Mouse (Mus musculus): ENCODE measurements at regions not wholly inside any gene's neighbourhood (a gene's known extent, or its start where the extent isn't known, plus 50 kb on each side); places are given as distances from the start of the nearest gene placed in this dataset.

DNA sequence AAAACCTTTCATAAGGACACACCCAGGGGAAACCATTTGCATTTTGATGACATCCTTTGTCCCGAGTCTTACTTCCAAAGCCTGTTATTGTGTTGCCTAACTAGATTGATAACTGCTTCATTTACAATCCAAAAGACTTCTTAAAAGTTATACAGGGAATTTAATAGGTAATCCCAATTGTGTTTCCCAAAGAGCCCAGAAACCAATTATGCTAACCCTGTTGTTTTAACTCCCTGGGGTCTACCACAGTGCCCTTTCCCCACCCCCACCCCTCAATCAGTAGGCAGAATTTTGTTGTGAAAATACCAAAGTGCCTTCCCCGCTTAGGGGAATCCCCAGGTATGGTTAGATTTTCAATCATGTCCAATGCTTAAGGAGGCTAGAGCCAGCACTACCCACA, 621.3 kb upstream of the Gm10131 start:
- TF ChIP-seq CTCF (IDR thresholded peaks at IDR 0.05; ENCODE audit: control insufficient read depth, insufficient read depth, insufficient read length), result no peak
- TF ChIP-seq MAX (IDR thresholded peaks at IDR 0.05), result no peak
- TF ChIP-seq MYOG (IDR thresholded peaks at IDR 0.05; ENCODE audit: control insufficient read depth, extremely low read depth, insufficient read length), result no peak
- TF ChIP-seq CEBPB (IDR thresholded peaks at IDR 0.05; ENCODE audit: low read depth), result no peak
- TF ChIP-seq MYOD1 (IDR thresholded peaks at IDR 0.05; ENCODE audit: control insufficient read depth, insufficient read length, low read depth), result no peak

Data from C2C12 (cell line).